Mouse (Mus musculus) hindbrain, embryonic 13.5 days (tissue): Measurements from ENCODE around the gene Pgam2. TPM values are rescaled to one million over a fixed set of nuclear protein-coding genes. Genes with fewer than 3 reads are reported as not detected.

Experiments used
- ATAC-seq: fragments of 200-750 bp; cut with Nextera tagmentation; 2 replicates; pipeline ENCODE4 v1.8.0; 2017; ENCODE audit warnings: moderate TSS enrichment; ENCODE audit not compliant: low FRiP score
- H3K27ac ChIP-seq: fragments of 300-500 bp; sonication (generic); 2 replicates; pipeline ENCODE4 v1.5.1; 2015; ENCODE audit warnings: inconsistent platforms, mild to moderate bottlenecking, moderate library complexity
- H3K27me3 ChIP-seq: fragments of 300-500 bp; sonication (generic); 2 replicates; pipeline ENCODE4 v1.6.1; 2015; ENCODE audit warnings: mild to moderate bottlenecking, inconsistent platforms
- H3K36me3 ChIP-seq: fragments of 300-500 bp; sonication (generic); 2 replicates; pipeline ENCODE4 v1.6.1; 2015; ENCODE audit warnings: mild to moderate bottlenecking, inconsistent platforms
- H3K4me1 ChIP-seq: fragments of 300-500 bp; sonication (generic); replicated peaks from 2 replicates; pipeline ENCODE4 v1.6.1; 2015; ENCODE audit warnings: inconsistent platforms
- H3K4me2 ChIP-seq: fragments of 300-500 bp; sonication (generic); 2 replicates; pipeline ENCODE4 v1.6.1; 2015; ENCODE audit warnings: inconsistent platforms, mild to moderate bottlenecking, moderate library complexity
- H3K4me3 ChIP-seq: fragments of 300-500 bp; sonication (generic); 2 replicates; pipeline ENCODE4 v1.5.1; 2015; ENCODE audit warnings: mild to moderate bottlenecking, inconsistent platforms
- H3K9ac ChIP-seq: fragments of 300-500 bp; sonication (generic); 2 replicates; pipeline ENCODE4 v1.6.1; 2015; ENCODE audit warnings: mild to moderate bottlenecking, inconsistent platforms
- H3K9me3 ChIP-seq: fragments of 300-500 bp; sonication (generic); 2 replicates; pipeline ENCODE4 v1.6.1; 2016; ENCODE audit warnings: inconsistent platforms
- WGBS: fragments of 180-500 bp; shearing (Covaris S2); methylation state at CpG from one replicate; pipeline ENCODE4 v1.1.7; 2015; 5-methylcytosine and 5-hydroxymethylcytosine counted together
- polyA plus RNA-seq: library from polyadenylated mRNA; unstranded; fragments of >200 nt; fragmentation: Nextera tagmentation; extraction: Ambion mirVana; gene quantifications from 2 replicates; pipeline ENCODE4 v1.2.1, GENCODE M21; 2015

The Pgam2 gene
- polyA plus RNA-seq, 1 experiment from 2014 or later: 4.3 TPM

GRCm38 (mm10) chr11:5788056-5789014 is 15.2 kb downstream of the Pgam2 start, which contains the start of gene Dbnl:
Dbnl (plus strand) TSS chr11:5788488.
- H3K27me3 ChIP-seq: no peaks in the 10 kb centered on the region
- under 1% methylated on average over 66 of the region's 74 CpGs for WGBS

GRCm38 (mm10) chr11:5787671-5788055 is 15.9 kb downstream of the Pgam2 start:
- peak overlapping the region; percentile 73 for H3K4me3 ChIP-seq
- peaks cover 33% of the 10 kb centered on the region for H3K4me1 ChIP-seq
- no peaks in the 10 kb centered on the region for H3K27me3 ChIP-seq
- 41% methylated on average over 8 of the region's 8 CpGs for WGBS
- peak overlapping the region; percentile 85 for H3K9ac ChIP-seq
- H3K27ac ChIP-seq: peak overlapping the region; percentile 94
- H3K4me2 ChIP-seq: peak overlapping the region; percentile 89
- H3K36me3 ChIP-seq: peaks cover 17% of the 10 kb centered on the region
- H3K9me3 ChIP-seq: no peaks in the 10 kb centered on the region
- no peak for ATAC-seq

More at GRCm38 (mm10) chr11:5788056-5789014, 15.2 kb downstream of the Pgam2 start, which contains the start of gene Dbnl:
- H3K4me1 ChIP-seq: peaks cover 33% of the 10 kb centered on the region
- H3K4me2 ChIP-seq: peak within 1 kb of the TSS; percentile 89
- peak within 1 kb of the TSS; percentile 73 for H3K4me3 ChIP-seq
- peak within 1 kb of the TSS; percentile 94 for H3K27ac ChIP-seq
- peak; percentile 95 for ATAC-seq
- H3K36me3 ChIP-seq: peaks cover 22% of the 10 kb centered on the region
- peak within 1 kb of the TSS; percentile 85 for H3K9ac ChIP-seq
- H3K9me3 ChIP-seq: no peaks in the 10 kb centered on the region

- Histone ChIP-seq H3K4me2 (no peak overlapping the region), H3K4me3 (no peak overlapping the region)
Observed at GRCm38 (mm10) chr11:5785732-5786131, 17.8 kb downstream of the Pgam2 start.

GRCm38 (mm10) chr11:5782199-5782944 is 21.2 kb downstream of the Pgam2 start:
- H3K4me1 ChIP-seq: peaks cover 4% of the 10 kb centered on the region
- H3K36me3 ChIP-seq: peaks cover 19% of the 10 kb centered on the region
- H3K9ac ChIP-seq: no peak overlapping the region
- H3K27ac ChIP-seq: no peak overlapping the region
- H3K4me3 ChIP-seq: no peak overlapping the region
- no peaks in the 10 kb centered on the region for H3K9me3 ChIP-seq
- no peaks in the 10 kb centered on the region for H3K27me3 ChIP-seq
- WGBS: 78% methylated on average over 8 of the region's 8 CpGs
- ATAC-seq: no peak
- no peak overlapping the region for H3K4me2 ChIP-seq

More at GRCm38 (mm10) chr11:5785732-5786131, 17.8 kb downstream of the Pgam2 start:
- Histone ChIP-seq H3K27me3 (no peaks in the 10 kb centered on the region), H3K9ac (no peak overlapping the region), H3K4me1 (peaks cover 29% of the 10 kb centered on the region), H3K36me3 (peaks cover 12% of the 10 kb centered on the region; the same call in 1 of the 2 replicates), H3K27ac (no peak overlapping the region), H3K9me3 (no peaks in the 10 kb centered on the region)
- ATAC-seq: no peak

- 89% methylated on average over 6 of the region's 6 CpGs for WGBS
- Histone ChIP-seq H3K4me3 (no peak overlapping the region), H3K9me3 (no peaks in the 10 kb centered on the region), H3K36me3 (peaks cover 19% of the 10 kb centered on the region), H3K4me2 (no peak overlapping the region), H3K27ac (no peak overlapping the region), H3K9ac (no peak overlapping the region), H3K27me3 (no peaks in the 10 kb centered on the region), H3K4me1 (no peaks in the 10 kb centered on the region)
- no peak for ATAC-seq
Observed at GRCm38 (mm10) chr11:5780035-5780499, 23.5 kb downstream of the Pgam2 start.

- H3K9me3 ChIP-seq: no peaks in the 10 kb centered on the region
- no peaks in the 10 kb centered on the region for H3K4me1 ChIP-seq
- H3K4me3 ChIP-seq: no peak overlapping the region
- ATAC-seq: no peak
- H3K4me2 ChIP-seq: no peak overlapping the region
- no peak overlapping the region for H3K9ac ChIP-seq
- H3K36me3 ChIP-seq: peaks cover 19% of the 10 kb centered on the region
- H3K27me3 ChIP-seq: no peaks in the 10 kb centered on the region
- 74% methylated on average over 2 of the region's 2 CpGs for WGBS
- H3K27ac ChIP-seq: no peak overlapping the region
Observed at GRCm38 (mm10) chr11:5778481-5778880, 25.1 kb downstream of the Pgam2 start.

GRCm38 (mm10) chr11:5766019-5766418 is 37.5 kb downstream of the Pgam2 start:
- Histone ChIP-seq H3K36me3 (peaks cover 25% of the 10 kb centered on the region), H3K4me3 (no peak overlapping the region), H3K9ac (no peak overlapping the region), H3K27me3 (no peaks in the 10 kb centered on the region), H3K4me1 (peaks cover 6% of the 10 kb centered on the region), H3K27ac (no peak overlapping the region), H3K9me3 (no peaks in the 10 kb centered on the region), H3K4me2 (no peak overlapping the region)
- 91% methylated on average over 6 of the region's 6 CpGs for WGBS
- ATAC-seq: no peak

- peaks cover 14% of the 10 kb centered on the region for H3K4me1 ChIP-seq
- H3K36me3 ChIP-seq: peaks cover 3% of the 10 kb centered on the region; the same call in 1 of the 2 replicates
- H3K9ac ChIP-seq: peak overlapping the region; percentile 94
- peak overlapping the region; percentile 77 for H3K4me2 ChIP-seq
- no peaks in the 10 kb centered on the region for H3K9me3 ChIP-seq
- ATAC-seq: peak; percentile 62
- peak overlapping the region; percentile 96 for H3K27ac ChIP-seq
- 21% methylated on average over 6 of the region's 6 CpGs for WGBS
- H3K4me3 ChIP-seq: peak overlapping the region; percentile 66
- no peaks in the 10 kb centered on the region for H3K27me3 ChIP-seq
Observed at GRCm38 (mm10) chr11:5762633-5762982, 40.9 kb downstream of the Pgam2 start.

GRCm38 (mm10) chr11:5761820-5762632 is 41.5 kb downstream of the Pgam2 start, which contains the start of gene Urgcp:
Urgcp (minus strand) TSS chr11:5762376.
- Histone ChIP-seq H3K9me3 (no peaks in the 10 kb centered on the region), H3K4me1 (peaks cover 14% of the 10 kb centered on the region), H3K9ac (peak within 1 kb of the TSS; percentile 94), H3K27me3 (no peaks in the 10 kb centered on the region), H3K27ac (peak within 1 kb of the TSS; percentile 96), H3K4me2 (peak within 1 kb of the TSS; percentile 77), H3K36me3 (peaks cover 5% of the 10 kb centered on the region; the same call in 1 of the 2 replicates), H3K4me3 (peak within 1 kb of the TSS; percentile 66)
- ATAC-seq: peak; percentile 99
- WGBS: under 1% methylated on average over 68 of the region's 68 CpGs

GRCm38 (mm10) chr11:5753755-5754154 is 49.8 kb downstream of the Pgam2 start:
- no peak for ATAC-seq
- no peak overlapping the region for H3K4me2 ChIP-seq
- no peaks in the 10 kb centered on the region for H3K4me1 ChIP-seq
- WGBS: 93% methylated on average over 2 of the region's 2 CpGs
- peaks cover 17% of the 10 kb centered on the region for H3K36me3 ChIP-seq
- H3K9me3 ChIP-seq: peaks cover 7% of the 10 kb centered on the region; the same call in 1 of the 2 replicates
- H3K4me3 ChIP-seq: no peak overlapping the region
- H3K27ac ChIP-seq: no peak overlapping the region
- no peaks in the 10 kb centered on the region for H3K27me3 ChIP-seq
- H3K9ac ChIP-seq: no peak overlapping the region
